8 mouse cellular contexts compared by ENCODE assay signal in the genomic region with DNA sequence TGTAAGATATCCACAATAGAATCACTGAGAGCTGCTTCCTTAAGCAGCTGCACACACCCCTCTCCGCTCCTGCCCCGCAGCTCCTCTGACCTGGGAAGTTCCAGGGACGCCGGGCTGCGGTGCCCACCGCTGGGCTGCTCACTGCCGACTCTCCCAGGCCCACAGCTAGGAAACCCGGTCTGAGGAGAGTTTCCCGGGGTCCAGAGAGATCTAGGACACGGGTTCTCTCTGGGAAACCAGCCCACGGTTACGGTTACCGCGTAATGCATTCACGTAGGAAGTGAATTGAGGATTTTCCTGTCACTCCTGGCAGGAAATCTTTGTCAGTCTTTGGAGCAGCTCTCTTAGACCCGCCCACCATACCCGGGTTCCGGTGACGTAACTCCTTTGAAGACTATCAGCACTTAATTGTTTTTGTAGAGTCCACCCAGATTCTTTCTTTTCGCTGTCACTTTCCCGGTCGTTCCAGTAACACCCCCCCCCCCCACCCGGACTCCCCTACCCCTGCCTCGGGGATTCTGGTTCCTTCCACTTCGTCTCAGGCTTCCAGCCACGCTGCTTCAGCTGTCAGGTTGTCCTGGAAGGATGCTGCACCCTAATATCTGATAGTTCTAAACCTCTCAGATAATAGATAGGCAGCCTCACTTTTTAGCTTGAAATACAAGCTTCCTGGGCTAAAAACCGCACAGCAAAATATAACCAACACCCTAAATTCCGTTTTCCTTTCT. TPM values are rescaled to one million over a fixed set of nuclear protein-coding genes. Genes with fewer than 3 reads are reported as not detected.
DNase-seq lines count a peak whose midpoint lies in the region; ATAC-seq and TF ChIP-seq lines count a peak whose summit lies in the region.

No protein-coding gene starts in this region.

- WGBS in heart, embryonic 13.5 days: 3% methylated on average over 28 of the region's 28 CpGs
- 1% methylated on average over 28 of the region's 28 CpGs for WGBS in kidney, postnatal 0 days
- WGBS in liver, adult 2 months: 2% methylated on average over 28 of the region's 28 CpGs
- 1% methylated on average over 28 of the region's 28 CpGs for WGBS in stomach, postnatal 0 days

- H3K4me3 ChIP-seq in heart, embryonic 13.5 days: peak overlapping the region; percentile 80
- H3K4me3 ChIP-seq in kidney, postnatal 0 days (replicated peaks; ENCODE audit: low read depth, low read length): peak overlapping the region; percentile 69
- peak overlapping the region; percentile 80 for H3K4me3 ChIP-seq in liver, adult 2 months (ENCODE audit: insufficient read depth, low read depth, low read length)
- peak overlapping the region; percentile 31 for H3K4me3 ChIP-seq in myocyte
- peak overlapping the region; percentile 71 for H3K4me3 ChIP-seq in stomach, postnatal 0 days (ENCODE audit: low read depth, low read length)

- ATAC-seq in heart, embryonic 13.5 days (ENCODE audit: extremely low read depth, insufficient number of reproducible peaks, low FRiP score, low TSS enrichment): peak; percentile 70; the same call in 1 of the 2 replicates
- ATAC-seq in kidney, postnatal 0 days (replicated peaks; ENCODE audit: low FRiP score, low read depth): peak; percentile 93
- ATAC-seq in stomach, postnatal 0 days (ENCODE audit: low FRiP score, low TSS enrichment): peak; percentile 88

- 0 out of 2 replicates have a peak, but pooled peaks cover 5% of the 10 kb centered on the region for H3K4me1 ChIP-seq in heart, embryonic 13.5 days
- H3K4me1 ChIP-seq in kidney, postnatal 0 days (replicated peaks; ENCODE audit: insufficient read depth, low read length): no peaks in the 10 kb centered on the region
- no peaks in the 10 kb centered on the region; the same call in 1 of the 2 replicates for H3K4me1 ChIP-seq in liver, adult 2 months (ENCODE audit: control insufficient read depth, insufficient read depth, low read length)
- H3K4me1 ChIP-seq in stomach, postnatal 0 days (replicated peaks; ENCODE audit: control insufficient read depth, insufficient read depth): no peaks in the 10 kb centered on the region

- H3K27me3 ChIP-seq in heart, embryonic 13.5 days (replicated peaks): no peaks in the 10 kb centered on the region
- H3K27me3 ChIP-seq in kidney, postnatal 0 days (ENCODE audit: insufficient read depth, low read length): no peaks in the 10 kb centered on the region
- H3K27me3 ChIP-seq in liver, adult 2 months (ENCODE audit: control insufficient read depth, insufficient read depth, low read length): no peaks in the 10 kb centered on the region
- H3K27me3 ChIP-seq in myocyte (ENCODE audit: control insufficient read depth, insufficient read depth, insufficient read length): no peaks in the 10 kb centered on the region
- no peaks in the 10 kb centered on the region for H3K27me3 ChIP-seq in stomach, postnatal 0 days (ENCODE audit: control insufficient read depth, insufficient read depth, low read length)

- no peak for TF ChIP-seq EP300 in stomach, postnatal 0 days (optimal IDR thresholded peaks at IDR 0.05)

- peak overlapping the region; percentile 92 for H3K9ac ChIP-seq in heart, embryonic 13.5 days
- H3K9ac ChIP-seq in kidney, postnatal 0 days (ENCODE audit: low read depth, low read length): peak overlapping the region; percentile 77
- peak overlapping the region; percentile 86 for H3K9ac ChIP-seq in liver, adult 2 months (ENCODE audit: low read depth, low read length)
- H3K9ac ChIP-seq in stomach, postnatal 0 days (ENCODE audit: low read length): peak overlapping the region; percentile 74

- 0 out of 2 replicates have a peak, but pooled peaks cover 3% of the 10 kb centered on the region for H3K79me2 ChIP-seq in liver, adult 2 months (ENCODE audit: control insufficient read depth, insufficient read depth, low read length)
- H3K79me2 ChIP-seq in myocyte (ENCODE audit: control insufficient read depth, insufficient read depth): no peaks in the 10 kb centered on the region

- H3K9me3 ChIP-seq in heart, embryonic 13.5 days: no peaks in the 10 kb centered on the region
- H3K9me3 ChIP-seq in kidney, postnatal 0 days (replicated peaks; ENCODE audit: low read length): no peaks in the 10 kb centered on the region
- H3K9me3 ChIP-seq in stomach, postnatal 0 days (ENCODE audit: control insufficient read depth, low read length): no peaks in the 10 kb centered on the region

- no peak for TF ChIP-seq CTCF in brain, embryonic 14.5 days (IDR thresholded peaks at IDR 0.05; ENCODE audit: borderline replicate concordance, extremely low read depth, insufficient read depth, insufficient read length)
- TF ChIP-seq CTCF in kidney, postnatal 0 days (IDR thresholded peaks at IDR 0.05; ENCODE audit: low read depth): no peak
- TF ChIP-seq CTCF in liver, adult 2 months (IDR thresholded peaks at IDR 0.05; ENCODE audit: low read depth, low read length): no peak
- TF ChIP-seq CTCF in stomach, postnatal 0 days (IDR thresholded peaks at IDR 0.05; ENCODE audit: low read depth): no peak

- peak; percentile 35 for DNase-seq in CD4-positive helper T cell, adult 2 months (ENCODE audit: low read depth, low spot score)
- DNase-seq in brain, embryonic 14.5 days (ENCODE audit: low read depth): peak; percentile 97
- DNase-seq in fibroblast of lung, adult 2 months (ENCODE audit: low read depth): peak; percentile 25
- DNase-seq in kidney, postnatal 0 days (ENCODE audit: low spot score): peak; percentile 89
- peak; percentile 77 for DNase-seq in liver, adult 2 months (ENCODE audit: extremely low read depth, low read depth, low spot score)
- peak; percentile 77 for DNase-seq in stomach, postnatal 0 days (ENCODE audit: low spot score)

- H3K4me2 ChIP-seq in heart, embryonic 13.5 days: peak overlapping the region; percentile 67
- peak overlapping the region; percentile 58 for H3K4me2 ChIP-seq in kidney, postnatal 0 days (ENCODE audit: low read length)
- H3K4me2 ChIP-seq in myocyte (ENCODE audit: low read depth): peak overlapping the region; percentile 59
- peak overlapping the region; percentile 39 for H3K4me2 ChIP-seq in stomach, postnatal 0 days (replicated peaks; ENCODE audit: low read depth)

- TF ChIP-seq POLR2A in brain, embryonic 14.5 days (IDR thresholded peaks at IDR 0.05; ENCODE audit: borderline replicate concordance, extremely low read depth, insufficient read depth, insufficient read length, poor library complexity, severe bottlenecking): peak; percentile 36; the same call in 1 of the 2 replicates
- no peak for TF ChIP-seq POLR2A in liver, adult 2 months (IDR thresholded peaks at IDR 0.05; ENCODE audit: extremely low read depth, insufficient read depth, low read length)
- TF ChIP-seq POLR2A in myocyte (IDR thresholded peaks at IDR 0.05; ENCODE audit: insufficient read length, low read depth): no peak

- peak overlapping the region; percentile 92 for H3K27ac ChIP-seq in heart, embryonic 13.5 days (replicated peaks)
- peak overlapping the region; percentile 88 for H3K27ac ChIP-seq in kidney, postnatal 0 days
- H3K27ac ChIP-seq in liver, adult 2 months (replicated peaks; ENCODE audit: insufficient read depth, low read depth, low read length): peak overlapping the region; percentile 54
- peak overlapping the region; percentile 80 for H3K27ac ChIP-seq in stomach, postnatal 0 days (replicated peaks)

- H3ac ChIP-seq in myocyte (ENCODE audit: control insufficient read depth, insufficient read length): peak overlapping the region; percentile 50

- H3K36me3 ChIP-seq in heart, embryonic 13.5 days: peaks cover 14% of the 10 kb centered on the region
- H3K36me3 ChIP-seq in kidney, postnatal 0 days (ENCODE audit: insufficient read depth, low read length): no peaks in the 10 kb centered on the region
- no peaks in the 10 kb centered on the region for H3K36me3 ChIP-seq in liver, adult 2 months (ENCODE audit: control insufficient read depth, insufficient read depth, low read length)
- H3K36me3 ChIP-seq in myocyte (ENCODE audit: control insufficient read depth, insufficient read depth): no peaks in the 10 kb centered on the region
- no peaks in the 10 kb centered on the region for H3K36me3 ChIP-seq in stomach, postnatal 0 days (ENCODE audit: control insufficient read depth, insufficient read depth, low read length)

TF ChIP-seq in myocyte, 11 proteins besides CTCF, POLR2A, EP300 and RAD21:
- TF ChIP-seq E2F4 (IDR thresholded peaks at IDR 0.05; ENCODE audit: insufficient read depth): no peak
- no peak for TF ChIP-seq POLR2AphosphoS2 (IDR thresholded peaks at IDR 0.05; ENCODE audit: insufficient read length, low read depth)
- no peak for TF ChIP-seq USF1 (IDR thresholded peaks at IDR 0.05; ENCODE audit: low read depth)
- TF ChIP-seq TCF3 (IDR thresholded peaks at IDR 0.05; ENCODE audit: insufficient read length, low read depth): no peak
- no peak for TF ChIP-seq MYOD1 (IDR thresholded peaks at IDR 0.05; ENCODE audit: control insufficient read depth in 1 of 3, insufficient read length in 2 of 3, low read depth in 2 of 3)
- no peak for TF ChIP-seq TCF12 (IDR thresholded peaks at IDR 0.05; ENCODE audit: insufficient read depth, poor library complexity, severe bottlenecking)
- TF ChIP-seq REST (IDR thresholded peaks at IDR 0.05; ENCODE audit: insufficient read depth, insufficient read length): no peak
- TF ChIP-seq MAX (IDR thresholded peaks at IDR 0.05; ENCODE audit: low read depth): no peak
- no peak for TF ChIP-seq SRF (IDR thresholded peaks at IDR 0.05; ENCODE audit: control insufficient read depth, insufficient read length, low read depth)

RNA-seq across cellular contexts. Expression of a gene that starts 49.3 kb away (rescaled TPM):
- 11.0 and 11.3 TPM in 2 replicates for polyA plus RNA-seq in brain, embryonic 14.5 days (2012; rRNA removed)
- 13.4 and 14.2 TPM in 2 replicates for polyA plus RNA-seq in heart, embryonic 13.5 days (2015; fragmentation: Nextera tagmentation; extraction: Ambion mirVana)
- polyA plus RNA-seq in kidney, postnatal 0 days (2015; fragmentation: Nextera tagmentation; extraction: Ambion mirVana): 24.2 and 27.2 TPM in 2 replicates
- total RNA-seq in liver, adult 2 months (2014; rRNA removed): 9.7 and 11.1 TPM in 2 replicates
- 0.95 and 1.3 TPM in 2 replicates for polyA plus RNA-seq in liver, adult 2 months (2012; rRNA removed)
- 2.9 TPM for polyA plus RNA-seq in myocyte (2012; fragmentation: generic; extraction: Trizol)
- polyA plus RNA-seq in stomach, postnatal 0 days (2015; fragmentation: Nextera tagmentation; extraction: Ambion mirVana): 9.0 and 9.9 TPM in 2 replicates

Comparison
In these comparisons a context has a peak if more than half of its experiments do, and no peak if none do; other contexts are left out.
1. Peak in every context shown above with its lines: DNase-seq, ATAC-seq, H3K4me3 ChIP-seq and H3K27ac ChIP-seq.
2. DNase-seq: peak in every context shown above with its lines; median percentile 97 in brain, embryonic 14.5 days; 89 in kidney, postnatal 0 days; 77 in liver, adult 2 months; 77 in stomach, postnatal 0 days; 35 in CD4-positive helper T cell, adult 2 months; 25 in fibroblast of lung, adult 2 months.